In genomic region chr10:59879255-59880028, GRCm38 (mm10) we compare ENCODE assay signal across 8 mouse cellular contexts. TPM values are rescaled to one million over a fixed set of nuclear protein-coding genes. Genes with fewer than 3 reads are reported as not detected.
A peak's percentile ranks its signal among the peaks of the same experiment; 100 is the strongest.
DNase-seq lines count a peak whose midpoint lies in the region; ATAC-seq lines count a peak whose summit lies in the region.

Dnajb12 (plus strand) TSS chr10:59879556.

- H3K36me3 ChIP-seq in heart, embryonic 14.5 days (ENCODE audit: control insufficient read depth, insufficient read depth, low read length) = peaks cover 7% of the 10 kb centered on the region; the same call in 1 of the 2 replicates
- peaks cover 30% of the 10 kb centered on the region for H3K36me3 ChIP-seq in liver, embryonic 13.5 days
- H3K36me3 ChIP-seq in stomach, embryonic 16.5 days (ENCODE audit: control insufficient read depth, insufficient read depth, low read length) = no peaks in the 10 kb centered on the region

- no peaks in the 10 kb centered on the region for H3K27me3 ChIP-seq in heart, embryonic 14.5 days (ENCODE audit: control insufficient read depth, insufficient read depth, low read length)
- H3K27me3 ChIP-seq in liver, embryonic 13.5 days = no peaks in the 10 kb centered on the region
- no peaks in the 10 kb centered on the region for H3K27me3 ChIP-seq in stomach, embryonic 16.5 days (ENCODE audit: control insufficient read depth, insufficient read depth, low read length)

- H3K4me1 ChIP-seq in heart, embryonic 14.5 days (ENCODE audit: control insufficient read depth in 2 of 2, insufficient read depth in 2 of 2, low read length in 2 of 2) = peaks cover 2 to 10% of the 10 kb centered on the region in 2 experiments; a peak in 3 of 4 replicates
- peaks cover 85% of the 10 kb centered on the region for H3K4me1 ChIP-seq in liver, embryonic 13.5 days (replicated peaks)
- peaks cover 15% of the 10 kb centered on the region for H3K4me1 ChIP-seq in stomach, embryonic 16.5 days (ENCODE audit: control insufficient read depth, insufficient read depth, low read length)

- H3K9ac ChIP-seq in heart, embryonic 14.5 days (ENCODE audit: low read length) = peak within 1 kb of the TSS; percentile 98
- peak within 1 kb of the TSS; percentile 94 for H3K9ac ChIP-seq in liver, embryonic 13.5 days
- H3K9ac ChIP-seq in stomach, embryonic 16.5 days (ENCODE audit: low read length) = peak within 1 kb of the TSS; percentile 95

- ATAC-seq in erythroid progenitor cell, adult 5-6 weeks (replicated peaks; ENCODE audit: low FRiP score, poor library complexity, severe bottlenecking) = peak; percentile 71
- peak; percentile 90 for ATAC-seq in heart, embryonic 14.5 days (ENCODE audit: insufficient number of reproducible peaks, insufficient read depth, low FRiP score, low read depth)
- peak; percentile 78 for ATAC-seq in liver, embryonic 13.5 days (ENCODE audit: low read depth)
- peak; percentile 91 for ATAC-seq in stomach, embryonic 16.5 days (ENCODE audit: insufficient read depth, low FRiP score)

- no peaks in the 10 kb centered on the region for H3K9me3 ChIP-seq in heart, embryonic 14.5 days (ENCODE audit: control insufficient read depth, low read length)
- H3K9me3 ChIP-seq in liver, embryonic 13.5 days (replicated peaks) = no peaks in the 10 kb centered on the region
- H3K9me3 ChIP-seq in stomach, embryonic 16.5 days (replicated peaks; ENCODE audit: control insufficient read depth, low read length) = no peaks in the 10 kb centered on the region

- WGBS in heart, embryonic 14.5 days = under 1% methylated on average over 78 of the region's 80 CpGs
- under 1% methylated on average over 80 of the region's 80 CpGs for WGBS in liver, embryonic 13.5 days (ENCODE audit: insufficient replicate concordance)
- under 1% methylated on average over 79 of the region's 80 CpGs for WGBS in stomach, embryonic 16.5 days

- peak; percentile 96 for DNase-seq in CD4-positive helper T cell, adult 2 months (ENCODE audit: low read depth, low spot score)
- peak; percentile 90 for DNase-seq in brain, embryonic 18.5 days (ENCODE audit: low read depth, low spot score)
- DNase-seq in kidney, postnatal 14 days = peak; percentile 96
- DNase-seq in liver, embryonic 13.5 days = peak; percentile 91
- DNase-seq in neural tube, embryonic 10.5 days (ENCODE audit: extremely low spot score, low spot score) = peak; percentile 98

- H3K27ac ChIP-seq in heart, embryonic 14.5 days (replicated peaks in 1 of 2; ENCODE audit: control insufficient read depth in 1 of 2, insufficient read depth in 1 of 2, low read depth in 2 of 2, low read length in 2 of 2) = peak within 1 kb of the TSS; percentile 96 to 100
- H3K27ac ChIP-seq in liver, embryonic 13.5 days = peak within 1 kb of the TSS; percentile 100
- H3K27ac ChIP-seq in stomach, embryonic 16.5 days (ENCODE audit: low read length) = peak within 1 kb of the TSS; percentile 100

- H3K4me2 ChIP-seq in heart, embryonic 14.5 days (ENCODE audit: low read length) = peak within 1 kb of the TSS; percentile 90
- H3K4me2 ChIP-seq in liver, embryonic 13.5 days = peak within 1 kb of the TSS; percentile 79
- H3K4me2 ChIP-seq in stomach, embryonic 16.5 days (ENCODE audit: low read depth, low read length) = peak within 1 kb of the TSS; percentile 98

- H3K4me3 ChIP-seq in heart, embryonic 14.5 days (ENCODE audit: control insufficient read depth in 1 of 2, insufficient read depth in 1 of 2, low read depth in 1 of 2, low read length in 2 of 2) = peak within 1 kb of the TSS; percentile 74 to 97
- peak within 1 kb of the TSS; percentile 87 for H3K4me3 ChIP-seq in liver, embryonic 13.5 days (replicated peaks)
- peak within 1 kb of the TSS; percentile 85 for H3K4me3 ChIP-seq in stomach, embryonic 16.5 days (replicated peaks; ENCODE audit: low read length)

RNA-seq across cellular contexts. Expression of gene Dnajb12, which starts in this region (rescaled TPM):
- total RNA-seq in erythroid progenitor cell, adult 5-6 weeks (2015; ENCODE audit: low replicate concordance) = 27.2 and 34.2 TPM in 2 replicates
- 30.4 and 32.7 TPM in 2 replicates for total RNA-seq in erythroid progenitor cell, adult 5-6 weeks (2017; ENCODE audit: low replicate concordance)
- polyA plus RNA-seq in heart, embryonic 14.5 days (2014; fragmentation: Nextera tagmentation; extraction: Ambion mirVana) = 26.9 and 28.6 TPM in 2 replicates
- 13.4 and 15.5 TPM in 2 replicates for polyA plus RNA-seq in liver, embryonic 13.5 days (2015; fragmentation: Nextera tagmentation; extraction: Ambion mirVana)
- 20.4 and 26.1 TPM in 2 replicates for polyA plus RNA-seq in stomach, embryonic 16.5 days (2015; fragmentation: Nextera tagmentation; extraction: Ambion mirVana)

Comparison
In these comparisons a context has a peak if more than half of its experiments do, and no peak if none do; other contexts are left out.
1. Peak in every context shown above with its lines: DNase-seq, ATAC-seq, H3K4me3 ChIP-seq and H3K27ac ChIP-seq.